Comparison of ENCODE assay signal across 9 mouse cellular contexts in genomic region chr6:5413282-5413681, GRCm38 (mm10). TPM values are rescaled to one million over a fixed set of nuclear protein-coding genes. Genes with fewer than 3 reads are reported as not detected.
A peak's percentile ranks its signal among the peaks of the same experiment; 100 is the strongest.
DNase-seq lines count a peak whose midpoint lies in the region; ATAC-seq lines count a peak whose summit lies in the region.
"Had no signal": no experiment of that assay in that cellular context is flagged by ENCODE, and none has a peak within 500 bp of the region (broad histone marks: within the 10 kb centered on the region; RNA-seq: fewer than 3 reads in every experiment).

No protein-coding gene starts in this region.

- H3K4me1 ChIP-seq in heart, embryonic 12.5 days (replicated peaks) = peaks cover 15% of the 10 kb centered on the region
- H3K4me1 ChIP-seq in intestine, embryonic 15.5 days (replicated peaks) = no peaks in the 10 kb centered on the region
- peaks cover 25% of the 10 kb centered on the region for H3K4me1 ChIP-seq in midbrain, embryonic 10.5 days

- DNase-seq in left cerebral cortex, postnatal 4 days = peak; percentile 53
- no peak for DNase-seq in left cerebral cortex, postnatal 14 days (ENCODE audit: low spot score in 2 of 2)
- peak; percentile 74 for DNase-seq in adrenal gland, postnatal 25 days
- DNase-seq in skeletal muscle tissue, adult 2 months (ENCODE audit: low read depth, low spot score) = peak; percentile 81
- DNase-seq in layer of hippocampus, adult 8-10 months (ENCODE audit: low spot score in 2 of 2) = no peak
- DNase-seq in midbrain, embryonic 10.5 days (ENCODE audit: low spot score) = no peak

- no peak overlapping the region for H3K4me3 ChIP-seq in heart, embryonic 12.5 days
- H3K4me3 ChIP-seq in intestine, embryonic 15.5 days (replicated peaks) = no peak overlapping the region
- H3K4me3 ChIP-seq in midbrain, embryonic 10.5 days = no peak overlapping the region
- H3K4me3 ChIP-seq: midbrain, embryonic 12.5 days had no signal

- H3K36me3 ChIP-seq in heart, embryonic 12.5 days = no peaks in the 10 kb centered on the region
- H3K36me3 ChIP-seq in intestine, embryonic 15.5 days = no peaks in the 10 kb centered on the region
- no peaks in the 10 kb centered on the region for H3K36me3 ChIP-seq in midbrain, embryonic 10.5 days
- H3K36me3 ChIP-seq: midbrain, embryonic 12.5 days had no signal

- no peak overlapping the region for H3K9ac ChIP-seq in heart, embryonic 12.5 days
- H3K9ac ChIP-seq in intestine, embryonic 15.5 days = no peak overlapping the region
- H3K9ac ChIP-seq: midbrain, embryonic 12.5 days had no signal

- no peaks in the 10 kb centered on the region for H3K27me3 ChIP-seq in heart, embryonic 12.5 days (replicated peaks)
- H3K27me3 ChIP-seq in intestine, embryonic 15.5 days (replicated peaks) = no peaks in the 10 kb centered on the region
- peaks cover 6% of the 10 kb centered on the region; the same call in 1 of the 2 replicates for H3K27me3 ChIP-seq in midbrain, embryonic 10.5 days (ENCODE audit: low read depth, poor library complexity, severe bottlenecking)

- H3K4me2 ChIP-seq in heart, embryonic 12.5 days = no peak overlapping the region
- H3K4me2 ChIP-seq in intestine, embryonic 15.5 days (replicated peaks) = no peak overlapping the region
- H3K4me2 ChIP-seq: midbrain, embryonic 12.5 days had no signal

- H3K27ac ChIP-seq in heart, embryonic 12.5 days (ENCODE audit: poor library complexity, severe bottlenecking) = no peak overlapping the region
- H3K27ac ChIP-seq in intestine, embryonic 15.5 days = no peak overlapping the region
- H3K27ac ChIP-seq in midbrain, embryonic 10.5 days (replicated peaks) = no peak overlapping the region
- H3K27ac ChIP-seq: midbrain, embryonic 12.5 days had no signal

- 26% methylated on average over 8 of the region's 8 CpGs for WGBS in heart, embryonic 12.5 days
- WGBS in intestine, embryonic 15.5 days = 37% methylated on average over 8 of the region's 8 CpGs
- WGBS in midbrain, embryonic 10.5 days = 65% methylated on average over 8 of the region's 8 CpGs

- peak; percentile 42; the same call in 1 of the 2 replicates for ATAC-seq in heart, embryonic 12.5 days (ENCODE audit: insufficient number of reproducible peaks, low FRiP score)
- no peak for ATAC-seq in intestine, embryonic 15.5 days

- intact Hi-C loops in left cerebral cortex, postnatal 4 days (cut with DNase I) = no loop called here
- intact Hi-C loops in left cerebral cortex, postnatal 14 days (cut with DNase I) = loop anchor here (10.0 kb wide), 1 partner anchor 82 kb away; the partner anchor contains the start of gene Pdk4

- no peaks in the 10 kb centered on the region for H3K9me3 ChIP-seq in heart, embryonic 12.5 days (replicated peaks)
- H3K9me3 ChIP-seq in intestine, embryonic 15.5 days = no peaks in the 10 kb centered on the region
- no peaks in the 10 kb centered on the region for H3K9me3 ChIP-seq in midbrain, embryonic 10.5 days (replicated peaks)
- H3K9me3 ChIP-seq: midbrain, embryonic 12.5 days had no signal

RNA-seq across cellular contexts. Expression of gene Asb4, which starts 30.1 kb away (rescaled TPM):
- total RNA-seq in left cerebral cortex, postnatal 4 days (2021) = 1 to 10 TPM; 1.9 to 2.6 TPM
- under 1 TPM; 0.66 to 0.79 TPM for total RNA-seq in left cerebral cortex, postnatal 14 days (2021)
- total RNA-seq in adrenal gland, postnatal 25 days (2021) = 2.6 and 3.5 TPM in 2 replicates
- 50.5 and 52.7 TPM in 2 replicates for polyA plus RNA-seq in heart, embryonic 12.5 days (2016; fragmentation: Nextera tagmentation; extraction: Ambion mirVana)
- total RNA-seq in layer of hippocampus, adult 8-10 months (2022) = under 1 TPM in 3 of 4 experiments, not detected in 1; 0.25 to 0.73 (median 0.37) TPM
- polyA plus RNA-seq in intestine, embryonic 15.5 days (2015; fragmentation: Nextera tagmentation; extraction: Ambion mirVana) = 15.6 and 18.8 TPM in 2 replicates
- polyA plus RNA-seq in midbrain, embryonic 10.5 days (2016; fragmentation: Nextera tagmentation; extraction: Ambion mirVana) = 25.3 and 25.7 TPM in 2 replicates

Comparison
In these comparisons a context has a peak if more than half of its experiments do, and no peak if none do; other contexts are left out.
1. DNase-seq: peak in left cerebral cortex, postnatal 4 days (single experiment), adrenal gland, postnatal 25 days (single experiment) and skeletal muscle tissue, adult 2 months (single experiment); none in left cerebral cortex, postnatal 14 days (0 of 2), layer of hippocampus, adult 8-10 months (0 of 2) and midbrain, embryonic 10.5 days (single experiment).